Mouse (Mus musculus) adrenal gland, postnatal 14 days (tissue): ENCODE data around the gene Nipal4. TPM values are rescaled to one million over a fixed set of nuclear protein-coding genes. Genes with fewer than 3 reads are reported as not detected.
A peak's percentile ranks its signal among the peaks of the same experiment; 100 is the strongest.

Experiments
- DNase-seq: peaks from one replicate; pipeline ENCODE4 v3.0.0; 2021; ENCODE audit warnings: mixed read lengths
- total RNA-seq: library from RNA; stranded (reverse); gene quantifications from 2 replicates; pipeline ENCODE4 v1.2.3, GENCODE M21; 2021

Nipal4 gene
- total RNA-seq, 1 experiment from 2014 or later, result not detected

DNA sequence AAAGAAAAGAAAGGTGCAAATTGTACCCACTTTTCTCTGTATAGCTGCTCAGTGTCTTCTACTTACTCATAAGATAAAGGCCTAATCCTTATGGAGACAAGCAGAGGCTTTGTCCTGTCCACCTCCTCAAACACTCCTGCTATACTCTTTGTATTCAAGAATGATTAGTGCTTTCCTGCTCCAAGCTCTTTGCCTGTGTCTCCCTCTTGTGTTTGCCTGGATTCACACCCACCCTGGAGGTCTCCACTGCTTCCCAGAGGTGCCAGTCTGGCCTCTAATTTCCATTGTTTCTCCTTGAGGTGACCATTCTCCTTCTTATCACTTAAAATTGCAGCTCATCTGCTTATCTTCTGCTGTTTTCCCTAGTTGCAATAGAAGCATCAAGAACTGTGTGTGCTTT is 8.8 kb downstream of the Nipal4 start:
- no peak for DNase-seq

DNA sequence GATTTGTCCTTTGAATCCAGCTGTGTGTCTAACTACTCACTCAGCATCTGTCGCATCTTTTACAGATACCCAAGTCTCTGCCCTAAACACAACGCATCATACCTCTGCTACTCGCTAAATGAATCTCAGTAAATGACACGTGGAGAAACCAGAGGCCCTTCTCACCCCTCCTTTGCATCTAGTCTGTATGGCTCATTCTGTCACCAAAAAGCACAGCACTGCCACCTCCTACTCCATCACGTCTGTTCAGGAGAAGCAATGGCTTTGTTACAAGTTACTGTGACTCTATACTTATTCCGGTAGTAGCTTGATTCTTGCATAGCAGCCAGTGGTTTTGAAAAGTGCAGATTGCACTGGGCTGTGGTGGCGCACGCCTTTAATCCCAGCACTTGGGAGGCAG is 9.4 kb downstream of the Nipal4 start:
- DNase-seq, result no peak

DNA sequence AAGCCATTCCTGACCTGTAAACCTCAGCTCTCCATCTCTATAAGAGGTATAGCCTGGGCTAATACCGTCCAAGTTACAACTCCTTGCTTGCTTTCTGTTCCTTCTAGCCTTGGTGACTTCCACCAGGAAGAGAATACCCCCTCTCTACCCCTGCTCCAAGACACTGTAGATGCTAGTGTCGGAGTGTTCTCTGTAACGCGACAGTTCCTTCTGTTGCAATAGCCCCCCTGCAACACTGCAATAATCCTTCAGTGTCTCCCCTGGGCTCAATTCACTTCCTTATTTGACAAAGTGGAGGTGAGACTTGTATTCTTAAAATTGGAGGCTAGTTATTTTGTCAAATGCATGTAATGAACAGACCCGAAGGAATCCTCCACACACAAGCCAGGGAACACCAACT is 19.7 kb downstream of the Nipal4 start:
- DNase-seq, result no peak

DNA sequence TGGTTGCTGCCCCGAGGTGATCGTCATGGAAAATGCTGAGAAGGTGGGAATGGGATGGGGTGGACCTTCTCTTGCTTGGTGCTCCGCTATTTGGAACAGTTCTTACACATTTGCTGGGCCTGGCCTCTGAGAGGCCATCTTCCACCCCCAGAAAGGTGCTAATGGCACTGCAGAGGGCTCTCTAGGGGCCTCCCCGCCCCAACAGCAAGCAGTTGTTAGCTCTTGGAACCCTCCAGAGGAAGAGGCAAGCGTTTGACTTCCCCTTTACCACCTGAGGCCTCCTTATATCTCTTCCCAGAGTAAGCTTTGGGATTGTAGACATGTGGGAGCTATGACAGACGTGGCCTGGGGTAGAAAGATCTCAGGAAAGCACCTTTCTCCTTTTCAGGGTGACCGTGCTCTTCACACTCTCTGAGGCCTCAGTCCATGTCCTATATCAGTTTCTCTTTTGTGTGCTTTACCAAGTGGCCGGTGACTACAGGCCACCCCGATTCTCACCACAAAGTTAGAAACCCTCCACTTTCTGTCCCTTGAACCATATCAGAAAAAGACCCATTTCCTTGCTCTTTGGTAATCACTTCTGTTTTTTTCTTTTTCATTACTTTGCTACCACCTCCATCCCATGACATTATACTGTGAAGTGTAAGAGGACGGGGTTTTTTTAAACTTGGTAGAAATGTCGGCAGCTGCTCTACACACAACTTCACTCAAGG is 21.0 kb downstream of the Nipal4 start:
- DNase-seq, result no peak

DNA sequence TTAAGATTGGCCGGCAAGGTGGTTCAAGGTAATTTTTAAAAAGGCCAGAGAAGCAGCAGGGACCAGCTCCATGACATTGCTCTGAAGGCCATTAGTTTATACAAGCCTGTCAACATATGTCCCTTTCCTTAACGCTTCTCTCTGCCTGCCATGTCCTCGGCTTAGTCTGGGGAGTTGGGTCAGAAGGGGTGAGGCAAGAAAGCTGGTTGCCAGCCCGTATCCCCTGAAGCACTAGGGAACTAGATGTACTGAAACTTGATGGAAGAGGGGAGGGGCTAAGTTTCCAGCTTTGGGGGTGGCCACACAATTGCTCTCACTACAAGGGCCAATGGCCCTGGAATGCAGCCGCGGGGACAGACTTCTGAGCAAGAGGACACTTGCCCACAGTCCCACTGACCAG is 23.0 kb downstream of the Nipal4 start:
- DNase-seq, result no peak

DNA sequence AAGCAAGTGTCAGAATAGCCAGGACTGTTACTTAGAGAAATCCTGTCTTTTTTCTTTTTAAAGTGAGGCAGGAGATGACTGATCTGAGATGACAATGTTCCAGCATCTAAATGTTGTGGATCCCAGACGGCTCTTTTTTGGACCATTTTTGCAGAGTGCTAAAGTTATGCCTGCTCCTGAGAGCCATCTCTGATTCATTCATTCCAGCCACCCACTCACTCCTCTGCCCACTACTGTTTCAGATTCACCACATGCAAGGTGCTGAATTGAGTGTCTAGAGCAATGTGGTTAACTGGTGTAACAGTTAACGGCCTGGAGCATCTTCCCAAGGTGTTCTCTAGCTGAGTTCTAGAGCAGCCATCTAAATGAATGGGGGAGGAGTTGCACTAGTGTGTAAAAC is 31.4 kb downstream of the Nipal4 start:
- DNase-seq, result no peak

DNA sequence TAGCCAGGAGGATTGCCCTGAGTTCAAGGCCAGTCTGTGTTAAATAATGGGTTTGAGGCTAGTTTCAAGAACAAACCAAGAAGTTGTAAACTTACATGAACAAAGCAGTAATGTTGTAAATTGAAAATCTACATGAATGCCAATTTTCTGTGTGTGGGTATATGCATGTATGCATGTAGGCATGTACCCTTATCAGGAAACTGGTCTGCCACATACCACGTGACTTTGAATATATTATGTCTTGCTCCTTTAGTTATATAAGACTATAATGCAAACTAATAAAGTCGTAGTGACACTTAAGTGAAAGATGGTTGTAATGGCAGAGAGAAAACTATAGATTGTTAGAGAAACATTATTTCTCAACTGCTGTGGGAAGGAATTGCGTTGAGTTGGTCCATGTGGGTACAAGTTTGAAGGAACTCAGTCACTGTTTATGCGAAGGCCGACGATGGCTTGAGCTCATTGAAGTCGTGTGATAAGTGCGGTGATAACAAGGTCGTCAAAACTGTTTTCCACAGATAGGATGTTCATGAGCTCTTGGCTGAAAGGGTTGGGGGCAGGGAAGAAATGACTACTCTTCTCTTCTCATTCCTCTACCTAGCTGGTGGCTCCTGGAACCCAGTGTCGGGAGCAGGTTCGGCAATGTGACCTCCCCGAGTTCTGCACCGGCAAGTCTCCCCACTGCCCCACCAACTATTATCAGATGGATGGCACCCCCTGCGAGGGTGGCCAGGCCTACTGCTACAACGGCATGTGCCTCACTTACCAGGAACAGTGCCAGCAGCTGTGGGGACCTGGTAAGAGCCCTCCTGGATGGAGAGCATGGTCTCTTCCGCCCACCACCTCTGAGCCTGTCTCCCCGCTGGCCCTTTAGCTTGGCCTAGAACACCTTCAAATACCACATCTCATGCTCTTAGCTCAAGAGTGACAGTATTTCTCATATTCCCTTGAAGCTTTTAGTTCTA is 35.0 kb downstream of the Nipal4 start:
- no peak for DNase-seq

DNA sequence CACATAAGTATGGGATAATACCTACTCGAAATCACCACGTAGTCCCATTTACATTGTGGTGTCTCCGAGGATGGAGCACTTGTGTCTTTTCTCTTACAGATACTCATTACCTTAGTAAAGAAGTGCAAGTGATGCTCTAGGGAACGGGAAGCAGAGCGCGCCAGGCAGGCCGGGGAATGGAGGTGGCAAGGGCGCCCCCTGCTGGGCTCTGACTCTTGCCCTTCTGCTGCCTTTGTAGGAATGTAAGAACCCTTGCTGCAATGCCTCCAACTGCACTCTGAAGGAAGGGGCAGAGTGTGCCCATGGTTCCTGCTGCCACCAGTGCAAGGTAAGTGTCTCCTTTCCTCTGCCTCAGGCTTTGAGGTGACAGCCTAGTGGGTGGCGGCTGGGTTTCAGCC is 37.8 kb downstream of the Nipal4 start:
- DNase-seq, result peak; percentile 88

DNA sequence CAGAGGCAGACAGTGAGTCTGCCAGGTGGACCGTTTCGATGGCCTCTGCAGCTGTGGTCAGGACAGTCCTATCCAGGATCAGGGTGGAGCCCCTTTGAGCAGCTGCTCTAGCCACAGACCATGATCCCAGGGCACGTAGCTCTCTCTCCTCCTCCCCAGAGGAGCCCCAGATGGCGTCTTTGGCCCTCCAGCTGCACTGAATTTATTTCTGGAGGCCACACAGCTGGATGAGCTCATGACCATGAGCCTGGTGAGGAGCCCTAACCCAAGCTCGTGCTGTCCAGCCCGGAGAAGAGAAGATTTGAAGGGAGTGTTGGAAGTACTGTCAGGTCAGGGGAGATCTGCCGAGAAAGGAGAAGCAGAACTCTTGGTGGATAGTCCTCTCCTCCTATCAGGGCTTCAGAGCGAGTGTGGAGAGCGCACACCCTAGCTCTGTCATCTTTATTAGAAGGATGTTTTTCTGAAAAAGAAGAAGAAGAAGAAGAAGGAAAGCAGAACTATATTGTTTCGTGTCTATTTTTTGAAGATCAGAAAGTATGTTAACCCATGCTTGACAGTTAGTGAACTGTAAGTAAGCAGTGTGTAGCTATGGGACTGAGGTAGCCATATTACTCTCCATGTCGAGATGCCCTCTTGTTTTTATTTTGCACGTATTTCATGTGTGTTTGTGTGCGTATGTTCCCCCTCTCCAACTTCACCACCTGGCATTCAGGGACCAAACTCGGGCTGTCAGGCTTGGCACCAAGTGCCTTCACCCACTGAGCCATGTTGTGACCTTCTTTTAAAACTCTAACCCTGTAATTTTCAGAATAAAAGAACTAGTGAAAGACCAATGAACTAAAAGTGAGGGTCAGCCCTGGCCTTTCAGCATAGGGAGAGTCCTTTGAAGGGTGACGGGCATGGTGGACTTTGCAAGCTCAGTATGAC is 38.4 kb downstream of the Nipal4 start:
- DNase-seq, result no peak

DNA sequence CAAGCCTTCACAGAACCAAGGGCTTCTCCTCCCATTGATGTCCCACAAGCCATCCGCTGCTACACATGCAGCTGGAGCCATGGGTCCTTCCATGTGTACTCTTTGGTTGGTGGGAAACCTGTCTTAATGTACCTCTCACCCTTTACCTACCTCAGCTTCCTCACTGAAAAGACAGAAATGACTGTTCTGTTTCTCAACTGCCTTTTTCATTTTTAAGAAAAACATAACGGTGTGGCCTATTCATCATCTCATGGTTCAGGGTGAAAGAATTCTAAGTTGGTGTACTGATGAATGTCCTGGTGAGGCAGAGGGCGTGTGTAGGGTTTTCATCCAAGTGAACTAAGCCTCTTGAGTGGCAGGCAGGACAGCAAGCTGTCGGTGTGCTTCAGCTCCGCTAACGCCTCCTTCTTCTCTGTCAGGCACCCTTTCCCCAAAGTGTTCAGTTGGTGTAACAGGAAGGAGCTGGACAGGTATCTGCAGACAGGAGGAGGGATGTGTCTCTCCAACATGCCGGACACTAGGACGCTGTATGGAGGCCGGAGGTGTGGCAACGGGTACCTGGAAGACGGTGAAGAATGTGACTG is 39.4 kb downstream of the Nipal4 start:
- no peak for DNase-seq

DNA sequence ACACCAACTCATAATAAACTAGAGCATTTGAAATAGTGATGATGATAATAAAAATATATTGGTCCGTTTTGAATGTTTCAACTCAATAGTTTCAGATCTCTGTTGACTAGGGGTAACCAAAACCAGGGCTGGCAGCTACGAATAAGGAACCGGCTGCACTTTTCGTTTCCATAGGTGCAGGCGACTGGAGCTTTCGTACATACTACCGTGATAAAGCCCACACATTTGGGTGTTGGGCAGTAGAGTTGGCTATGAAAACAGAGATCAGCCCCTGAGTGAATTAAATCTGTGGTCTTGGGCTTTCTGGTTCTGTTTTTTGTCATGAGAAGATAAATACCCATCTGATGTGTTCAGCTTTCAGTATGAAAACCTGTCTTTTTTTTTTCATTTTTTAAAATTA is 40.0 kb downstream of the Nipal4 start:
- DNase-seq, result no peak

DNA sequence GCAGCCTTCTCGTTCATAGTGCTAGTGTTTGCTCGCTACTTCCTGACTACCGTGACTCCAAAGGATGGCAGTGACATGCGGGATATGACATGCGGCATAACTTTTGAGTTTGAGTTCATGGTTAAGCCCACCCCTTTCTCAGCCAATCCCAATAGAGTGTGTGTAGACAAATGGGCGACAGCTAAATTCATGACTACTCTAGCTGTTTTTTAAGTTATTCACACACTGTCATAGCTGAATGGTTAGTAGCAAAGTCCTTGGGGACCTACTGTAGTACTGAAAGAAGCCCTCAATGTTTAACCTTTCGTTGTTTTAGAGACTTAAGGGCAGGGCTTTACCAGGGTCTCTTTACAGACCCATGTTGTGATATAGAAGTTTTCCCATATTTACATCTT is 40.5 kb downstream of the Nipal4 start:
- no peak for DNase-seq

DNA sequence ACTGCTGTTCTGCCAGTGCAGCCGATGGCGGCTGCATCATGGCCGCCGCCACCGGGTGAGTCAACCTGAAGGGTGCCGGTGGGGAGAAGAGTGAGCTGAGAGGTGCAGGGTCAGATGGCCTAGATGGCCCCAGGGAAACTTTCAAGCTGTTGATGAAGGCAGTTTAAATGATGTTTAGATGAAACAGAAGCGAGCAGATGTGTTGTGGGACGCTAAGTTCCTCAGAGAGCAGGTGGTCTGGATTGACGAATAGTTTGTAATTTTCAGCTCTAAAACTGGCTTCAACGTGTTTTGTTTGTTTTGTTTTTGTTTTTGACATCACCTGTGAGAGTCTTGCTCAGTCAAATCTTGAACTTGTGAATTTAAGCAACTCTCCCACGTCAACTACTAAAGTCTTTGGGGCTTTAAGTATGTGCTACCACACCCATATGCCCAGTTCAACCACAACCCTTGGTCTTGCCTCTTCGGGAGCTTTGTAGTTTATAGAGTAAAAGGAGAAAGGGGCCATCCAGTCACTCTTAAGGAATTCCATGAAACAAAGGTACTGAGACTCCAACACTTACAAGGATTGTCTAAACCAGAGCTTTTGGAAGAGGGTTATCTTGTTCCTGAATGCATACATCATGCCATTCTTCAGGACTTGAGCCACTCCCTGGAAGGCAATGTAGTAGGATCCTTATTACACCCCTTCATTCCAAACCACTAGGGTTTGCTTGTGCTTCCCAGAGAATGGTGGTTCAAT is 41.0 kb downstream of the Nipal4 start:
- no peak for DNase-seq

DNA sequence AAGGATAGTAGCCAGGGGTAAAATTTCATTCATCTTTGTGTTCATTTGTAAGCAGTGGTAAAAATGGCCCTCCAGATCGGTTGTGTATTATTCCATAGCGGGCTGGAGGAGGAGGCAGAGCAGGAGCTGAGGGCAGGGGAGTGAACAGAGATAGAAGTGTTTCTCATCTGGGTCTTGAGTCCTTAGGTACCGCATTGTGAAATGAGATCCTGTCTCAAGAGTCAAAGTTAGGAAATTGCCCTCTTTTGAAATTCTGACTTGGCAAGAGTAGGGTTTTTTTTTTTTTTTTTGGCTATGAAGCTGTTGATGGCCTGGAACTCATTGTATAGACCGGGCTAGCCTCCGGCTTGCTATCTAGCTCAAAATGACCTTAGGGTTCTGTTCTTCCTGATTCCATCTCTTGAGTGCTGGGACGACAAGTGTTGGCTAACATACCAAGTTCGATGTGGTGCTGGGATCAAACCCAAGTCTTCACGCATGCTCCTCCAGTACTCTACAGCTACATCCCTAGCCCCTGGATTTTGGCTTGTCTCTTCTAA is 42.9 kb downstream of the Nipal4 start:
- no peak for DNase-seq

DNA sequence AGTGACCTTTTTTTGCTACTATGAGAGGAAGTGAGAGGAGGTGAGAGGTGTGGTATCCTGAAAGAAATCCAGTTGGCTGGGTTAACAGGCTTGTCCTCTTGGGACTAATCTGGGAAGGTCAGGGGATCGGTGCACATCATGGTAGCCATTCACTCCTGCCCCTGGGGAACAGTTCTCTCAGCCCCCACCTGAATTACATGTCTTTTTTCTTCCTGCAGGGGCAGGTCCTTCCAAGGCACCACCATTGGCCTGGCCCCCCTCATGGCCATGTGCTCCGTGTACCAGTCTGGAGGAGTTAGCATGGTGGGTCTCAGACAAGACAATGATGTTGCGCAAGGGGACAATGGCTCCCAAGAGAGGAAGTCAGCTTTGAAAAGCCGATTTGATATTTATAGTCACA is 43.4 kb downstream of the Nipal4 start:
- DNase-seq, result no peak

DNA sequence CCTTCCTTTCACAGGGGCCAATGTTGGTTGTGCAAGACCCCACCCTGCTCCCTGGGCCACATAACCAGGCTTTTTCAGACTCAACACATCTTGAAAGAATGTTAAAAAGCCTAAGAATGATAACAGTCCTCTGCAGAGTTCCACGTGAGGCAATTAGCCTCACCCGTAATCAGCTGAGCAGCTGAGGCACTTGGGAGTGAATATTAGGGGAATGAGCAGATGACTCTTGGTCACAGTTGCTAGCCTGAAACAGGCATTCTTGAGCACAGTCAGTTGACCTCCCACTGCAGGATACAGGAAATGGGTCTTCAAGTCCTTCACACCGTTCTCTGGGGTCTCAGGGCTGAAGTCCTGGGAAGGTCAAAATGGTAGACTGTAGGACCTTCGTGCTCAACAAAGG is 44.6 kb downstream of the Nipal4 start:
- DNase-seq, result no peak

DNA sequence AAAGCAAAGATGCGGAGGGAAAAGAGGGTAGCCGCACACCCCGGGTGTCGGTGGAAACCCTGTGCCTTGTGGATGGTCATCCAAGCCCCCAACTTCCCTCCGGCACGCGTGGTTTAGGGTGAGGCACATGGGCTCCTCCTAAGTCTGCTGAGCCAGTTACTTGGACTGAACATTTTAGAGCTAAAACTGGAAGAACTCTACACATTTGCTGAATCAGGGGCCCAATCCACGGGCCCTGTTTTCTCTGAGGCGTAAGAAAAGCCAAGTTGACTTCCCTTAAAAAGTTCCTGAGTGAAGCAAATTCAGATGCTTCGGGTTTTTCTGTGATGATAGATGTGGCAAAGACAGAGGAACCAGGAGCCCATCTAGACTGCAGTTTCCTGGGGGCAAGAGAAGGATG is 46.2 kb downstream of the Nipal4 start:
- no peak for DNase-seq

DNA sequence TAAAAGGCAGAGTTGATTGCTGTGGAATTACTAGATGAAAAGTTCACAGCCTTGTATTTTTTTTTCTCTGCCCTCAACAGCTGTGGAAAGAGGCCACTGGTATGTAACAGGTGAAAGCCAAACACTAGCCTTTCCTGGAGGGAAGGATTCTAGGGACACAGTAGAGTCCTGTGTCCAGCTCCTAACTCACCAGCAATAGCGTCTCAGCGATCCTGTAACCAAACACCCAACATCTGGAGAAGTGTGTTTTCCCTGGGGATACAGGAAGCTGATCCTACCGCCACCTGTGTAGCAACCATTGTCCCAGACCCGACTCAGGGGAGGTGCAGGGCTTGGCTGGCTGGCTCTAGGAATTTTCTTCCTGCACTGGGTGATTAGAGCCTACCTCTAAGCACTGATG is 46.7 kb downstream of the Nipal4 start:
- DNase-seq, result no peak

DNA sequence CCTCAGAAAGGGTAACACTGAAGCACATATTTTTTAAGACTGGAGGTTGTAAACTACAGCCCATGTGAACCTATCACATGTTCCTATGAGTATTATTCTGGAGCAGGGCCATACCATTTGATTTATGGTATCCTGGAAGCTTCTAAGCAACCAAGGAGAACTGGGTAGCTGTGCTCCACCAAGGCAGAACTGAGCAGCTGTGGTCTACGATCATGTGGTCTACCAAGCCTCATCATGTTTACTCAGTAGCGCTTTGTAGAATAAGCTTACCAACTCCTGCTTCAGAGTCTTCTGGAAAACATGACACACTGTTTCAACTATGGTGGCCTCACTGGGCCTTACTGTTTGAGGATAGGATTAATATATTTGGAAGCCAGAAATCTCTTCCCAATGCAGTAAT is 49.8 kb downstream of the Nipal4 start:
- no peak for DNase-seq

DNA sequence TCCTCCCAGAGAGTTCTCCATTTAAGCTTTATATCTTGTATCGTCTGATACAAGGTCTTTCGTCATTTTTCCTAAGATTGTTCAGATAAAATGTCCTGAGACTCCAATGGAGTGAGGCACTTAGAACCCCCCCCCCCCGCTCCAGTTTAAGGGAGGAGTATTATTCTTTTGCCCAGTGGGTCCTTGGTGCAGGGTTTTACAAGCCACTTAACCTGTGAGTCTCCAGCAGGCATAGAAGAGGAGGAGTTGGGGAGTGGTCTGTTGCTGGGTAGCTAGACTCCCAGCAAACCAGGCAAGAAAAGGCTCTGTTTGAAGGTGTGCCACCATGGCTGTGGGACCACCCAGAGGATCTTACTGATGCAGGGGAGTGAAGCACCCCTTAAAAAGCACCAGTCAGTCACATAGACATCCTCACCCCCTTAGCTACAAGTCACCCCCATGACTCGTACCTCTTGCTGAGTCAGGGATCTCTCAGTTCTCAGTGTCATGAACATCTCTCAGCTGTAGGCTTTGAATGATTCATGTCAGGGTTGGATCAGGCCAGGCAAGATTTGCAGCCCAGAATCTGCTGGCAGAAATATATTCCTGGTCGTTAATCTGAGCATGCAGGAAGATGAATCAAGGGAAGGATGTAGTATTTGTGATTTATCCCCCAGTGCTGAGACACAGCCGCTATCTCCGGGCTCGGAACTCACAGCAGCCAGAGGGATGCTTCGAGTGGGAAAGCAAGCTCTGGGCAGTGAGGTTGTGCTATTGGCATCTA is 50.7 kb downstream of the Nipal4 start:
- peak; percentile 58 for DNase-seq
